Mouse (Mus musculus) forelimb bud, embryonic 11.5 days (tissue): ENCODE measurements around the gene B4galt5.

Experiments used
- DNase-seq: peaks from one replicate; pipeline ENCODE4 v3.0.0-alpha.2; 2012; ENCODE audit warnings: low read depth, low spot score

Gene B4galt5

GRCm38 (mm10) chr2:167254185-167254584 lies 94.8 kb downstream of the B4galt5 start:
- no peak for DNase-seq

- DNase-seq = no peak
Measured at GRCm38 (mm10) chr2:167253476-167253875, 95.5 kb downstream of the B4galt5 start.

GRCm38 (mm10) chr2:167252057-167252687 lies 96.8 kb downstream of the B4galt5 start:
- DNase-seq = no peak

GRCm38 (mm10) chr2:167250736-167251337 lies 98.1 kb downstream of the B4galt5 start:
- DNase-seq = peak; percentile 40

GRCm38 (mm10) chr2:167250003-167250735 lies 98.8 kb downstream of the B4galt5 start:
- no peak for DNase-seq

GRCm38 (mm10) chr2:167249591-167249990 lies 99.4 kb downstream of the B4galt5 start:
- no peak for DNase-seq
